Mouse (Mus musculus) lung, postnatal 0 days (tissue): Measurements from ENCODE around the gene Olfr372. TPM values are rescaled to one million over a fixed set of nuclear protein-coding genes. Genes with fewer than 3 reads are reported as not detected.
A peak's percentile ranks its signal among the peaks of the same experiment; 100 is the strongest.
"Not testable (repeated sequence)": the region's sequence is repeated elsewhere in the genome, so short reads cannot be mapped to it uniquely, and the experiment has no call there.

Experiments used
- ATAC-seq: fragments of 200-750 bp; cut with Nextera tagmentation; 2 replicates; pipeline ENCODE4 v1.8.0; 2017; ENCODE audit warnings: moderate library complexity
- DNase-seq: peaks from one replicate; pipeline ENCODE4 v3.0.0-alpha.2; 2016; ENCODE audit warnings: low spot score
- H3K27ac ChIP-seq: fragments of 300-500 bp; sonication (generic); 2 replicates; pipeline ENCODE4 v1.5.1; 2014; ENCODE audit warnings: antibody characterized with exemption, mild to moderate bottlenecking, low read length, mixed read lengths
- H3K27me3 ChIP-seq: fragments of 300-500 bp; sonication (generic); replicated peaks from 2 replicates; pipeline ENCODE4 v1.6.1; 2014; ENCODE audit warnings: low read length, mixed read lengths; ENCODE audit not compliant: insufficient read depth
- H3K36me3 ChIP-seq: fragments of 300-500 bp; sonication (generic); 2 replicates; pipeline ENCODE4 v1.6.1; 2014; ENCODE audit warnings: low read length, mixed read lengths; ENCODE audit not compliant: insufficient read depth
- H3K4me1 ChIP-seq: fragments of 300-500 bp; sonication (generic); 2 replicates; pipeline ENCODE4 v1.6.1; 2014; ENCODE audit warnings: antibody characterized with exemption, low read depth, low read length, mixed read lengths; ENCODE audit not compliant: insufficient read depth
- H3K4me2 ChIP-seq: fragments of 300-500 bp; sonication (generic); replicated peaks from 2 replicates; pipeline ENCODE4 v1.6.1; 2014; ENCODE audit warnings: low read depth, mild to moderate bottlenecking, low read length, moderate library complexity, mixed read lengths
- H3K4me3 ChIP-seq: fragments of 300-500 bp; sonication (generic); 2 replicates; pipeline ENCODE4 v1.5.1; 2014; ENCODE audit warnings: low read depth, low read length
- H3K9ac ChIP-seq: fragments of 300-500 bp; sonication (generic); replicated peaks from 2 replicates; pipeline ENCODE4 v1.6.1; 2014; ENCODE audit warnings: low read depth, mild to moderate bottlenecking
- H3K9me3 ChIP-seq: fragments of 300-500 bp; sonication (generic); 2 replicates; pipeline ENCODE4 v1.6.1; 2016; ENCODE audit warnings: low read length, mixed read lengths
- CTCF ChIP-seq: IDR thresholded peaks from 2 replicates; pipeline ENCODE4 v1.5.1; 2016; ENCODE audit warnings: antibody characterized with exemption, mild to moderate bottlenecking
- EP300 ChIP-seq: IDR thresholded peaks from 2 replicates; pipeline ENCODE4 v1.6.1; 2016; ENCODE audit warnings: antibody characterized with exemption, mild to moderate bottlenecking, control low read depth
- WGBS: fragments of 180-500 bp; shearing (Covaris S2); extraction: QIAGEN DNeasy Blood & Tissue Kit; methylation state at CpG from one replicate; pipeline ENCODE4 v1.1.7; 2014; 5-methylcytosine and 5-hydroxymethylcytosine counted together
- polyA plus RNA-seq: library from polyadenylated mRNA; unstranded; fragments of >200 nt; fragmentation: Nextera tagmentation; extraction: Ambion mirVana; gene quantifications from 2 replicates; pipeline ENCODE4 v1.2.1, GENCODE M21; 2015

The Olfr372 gene
- polyA plus RNA-seq, 1 experiment from 2014 or later: not detected

GRCm38 (mm10) chr8:72087611-72088010 lies 46.6 kb downstream of the Olfr372 start:
- not testable (repeated sequence) for H3K36me3 ChIP-seq, H3K4me3 ChIP-seq, ATAC-seq, H3K9ac ChIP-seq, H3K27ac ChIP-seq, H3K4me1 ChIP-seq, DNase-seq, H3K4me2 ChIP-seq, H3K9me3 ChIP-seq, H3K27me3 ChIP-seq
- 0 out of 2 replicates have a peak, but pooled peaks have one; percentile 23 for TF ChIP-seq CTCF
- 83% methylated on average over 3 of the region's 3 CpGs for WGBS

DNA sequence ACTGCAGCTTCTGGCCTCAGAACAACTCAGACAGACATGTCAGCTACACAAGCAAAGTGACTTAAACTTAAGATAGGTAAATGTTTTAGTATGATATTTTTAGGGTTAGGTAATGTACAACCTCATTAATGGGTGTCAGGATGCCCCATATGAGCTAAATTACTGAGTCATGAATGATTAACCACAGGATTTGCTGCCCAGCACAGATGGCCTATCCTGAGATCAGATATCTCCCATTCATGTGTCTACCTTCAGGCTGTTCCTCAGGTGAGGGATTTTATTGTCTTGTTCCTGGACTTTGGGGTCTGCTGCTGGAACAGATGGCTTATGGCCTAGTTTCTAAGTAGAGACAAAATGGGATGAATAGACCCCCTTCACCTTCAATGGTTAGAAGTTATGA lies 55.7 kb downstream of the Olfr372 start:
- not testable (repeated sequence) for H3K9me3 ChIP-seq, H3K4me3 ChIP-seq, H3K27ac ChIP-seq, DNase-seq, H3K4me1 ChIP-seq, H3K36me3 ChIP-seq, H3K27me3 ChIP-seq, H3K9ac ChIP-seq, H3K4me2 ChIP-seq, ATAC-seq

- H3K36me3 ChIP-seq, ATAC-seq, H3K27me3 ChIP-seq, H3K4me2 ChIP-seq, H3K4me1 ChIP-seq, H3K9me3 ChIP-seq, H3K27ac ChIP-seq, H3K9ac ChIP-seq, H3K4me3 ChIP-seq, DNase-seq: not testable (repeated sequence)
- 59% methylated on average over 6 of the region's 7 CpGs for WGBS
These were observed 58.5 kb downstream of the Olfr372 start for GRCm38 (mm10) chr8:72099377-72100103.

DNA sequence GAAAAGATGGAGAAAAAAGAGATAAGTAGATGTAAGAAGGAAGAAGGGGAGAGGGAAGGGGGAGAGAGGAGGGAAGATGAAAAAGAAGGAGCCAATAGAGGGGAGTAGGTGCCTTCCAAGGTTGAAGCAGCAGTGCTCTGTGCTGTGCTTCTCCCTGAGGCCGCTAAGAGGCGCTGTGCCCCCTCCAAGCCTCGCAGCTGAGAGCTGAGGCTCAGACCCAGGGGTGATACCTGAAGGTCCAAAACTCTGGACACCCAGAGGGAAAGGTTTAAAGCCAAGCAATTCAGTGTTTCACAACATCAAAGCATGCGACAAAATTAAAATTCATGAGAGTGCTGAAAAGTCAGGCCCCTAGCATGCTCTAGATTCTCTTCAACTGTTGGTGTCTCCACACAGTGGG lies 64.1 kb downstream of the Olfr372 start:
- Histone ChIP-seq H3K27me3 (no peaks in the 10 kb centered on the region), H3K4me3 (no peak overlapping the region), H3K9me3 (no peaks in the 10 kb centered on the region), H3K4me2 (no peak overlapping the region), H3K4me1 (no peaks in the 10 kb centered on the region), H3K9ac (no peak overlapping the region), H3K27ac (no peak overlapping the region), H3K36me3 (no peaks in the 10 kb centered on the region)
- TF ChIP-seq EP300 (no peak), CTCF (peak; percentile 58)
- DNase-seq (peak; percentile 5), ATAC-seq (no peak)
- WGBS: 12% methylated on average over 4 of the region's 4 CpGs

DNA sequence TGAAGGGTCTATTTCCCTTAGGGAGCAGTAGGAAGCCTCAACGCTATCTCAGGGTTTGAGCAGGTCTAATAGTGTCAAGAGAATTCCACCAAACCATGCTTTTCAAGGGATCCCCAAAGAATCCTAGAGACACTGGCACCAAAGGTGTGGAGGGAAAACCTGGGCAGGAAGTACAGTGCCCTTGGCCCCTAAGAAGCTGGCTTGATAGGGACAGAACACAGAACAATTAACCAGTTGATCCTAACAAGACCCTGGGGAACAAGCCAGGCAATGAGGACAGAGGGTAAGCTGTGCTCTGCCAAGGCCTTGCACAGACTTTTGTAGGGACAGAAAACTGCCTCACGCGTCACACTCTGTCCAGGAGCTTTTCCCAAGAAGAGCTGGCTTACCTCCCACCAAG lies 65.7 kb downstream of the Olfr372 start, which contains the start of gene Olfr374:
Olfr374 (plus strand) TSS at position 301 of the 400 bp plus-strand sequence.
- no peak for TF ChIP-seq CTCF
- no peak for TF ChIP-seq EP300
- Histone ChIP-seq H3K4me1 (no peaks in the 10 kb centered on the region), H3K9ac (no peak within 1 kb of the TSS), H3K27me3 (no peaks in the 10 kb centered on the region), H3K36me3 (no peaks in the 10 kb centered on the region), H3K9me3 (no peaks in the 10 kb centered on the region), H3K4me3 (no peak within 1 kb of the TSS), H3K27ac (no peak within 1 kb of the TSS), H3K4me2 (no peak within 1 kb of the TSS)
- ATAC-seq (no peak), DNase-seq (no peak)
- WGBS: 94% methylated on average over 3 of the region's 3 CpGs

Other genes with a start within 250 kb of the Olfr372 start
- 3.6 and 3.9 TPM in 2 replicates for gene Zfp709, start 159.2 kb upstream of the Olfr372 start, polyA plus RNA-seq
- 2.2 and 2.8 TPM in 2 replicates for gene Zfp882, start 132.6 kb upstream of the Olfr372 start, polyA plus RNA-seq
- 11.9 and 12.9 TPM in 2 replicates for gene Zfp617, start 132.6 kb upstream of the Olfr372 start, polyA plus RNA-seq
- 12.3 and 12.8 TPM in 2 replicates for gene Zfp961, start 90.2 kb upstream of the Olfr372 start, polyA plus RNA-seq
- gene Cyp4f18, start 31.6 kb upstream of the Olfr372 start, polyA plus RNA-seq: 9.4 and 11.2 TPM in 2 replicates
- not detected in 2 replicates for gene Olfr373, start 42.0 kb downstream of the Olfr372 start, polyA plus RNA-seq
- gene Olfr374, start 65.8 kb downstream of the Olfr372 start, polyA plus RNA-seq: not detected in 2 replicates
- 585 and 648 TPM in 2 replicates for gene Tpm4, start 93.8 kb downstream of the Olfr372 start, polyA plus RNA-seq
- 67.3 and 68.0 TPM in 2 replicates for gene Rab8a, start 120.0 kb downstream of the Olfr372 start, polyA plus RNA-seq
- gene Hsh2d, start 148.4 kb downstream of the Olfr372 start, polyA plus RNA-seq: 0.46 and 0.78 TPM in 2 replicates
- 0.17 and 0.25 TPM in 2 replicates for gene Cib3, start 171.6 kb downstream of the Olfr372 start, polyA plus RNA-seq
- not detected in 2 replicates for gene Gm11034, start 172.4 kb downstream of the Olfr372 start, polyA plus RNA-seq
- 63.7 and 69.3 TPM in 2 replicates for gene Fam32a, start 178.5 kb downstream of the Olfr372 start, polyA plus RNA-seq
- 65.3 and 68.2 TPM in 2 replicates for gene Ap1m1, start 198.8 kb downstream of the Olfr372 start, polyA plus RNA-seq